Mouse (Mus musculus) intestine, embryonic 16.5 days (tissue): Measurements from ENCODE around the gene Ern1. TPM values are rescaled to one million over a fixed set of nuclear protein-coding genes. Genes with fewer than 3 reads are reported as not detected.

ENCODE experiments used
- ATAC-seq: fragments of 200-750 bp; cut with Nextera tagmentation; 2 replicates; pipeline ENCODE4 v1.8.0; 2017; ENCODE audit warnings: moderate TSS enrichment, moderate library complexity
- H3K27ac ChIP-seq: fragments of 300-500 bp; sonication (generic); 2 replicates; pipeline ENCODE4 v1.5.1; 2014; ENCODE audit warnings: mild to moderate bottlenecking, low read length
- H3K27me3 ChIP-seq: fragments of 300-500 bp; sonication (generic); replicated peaks from 2 replicates; pipeline ENCODE4 v1.6.1; 2014; ENCODE audit warnings: low read length, control low read depth, mixed read lengths; ENCODE audit not compliant: control insufficient read depth, insufficient read depth
- H3K36me3 ChIP-seq: fragments of 300-500 bp; sonication (generic); 2 replicates; pipeline ENCODE4 v1.6.1; 2014; ENCODE audit warnings: low read length, control low read depth; ENCODE audit not compliant: control insufficient read depth, insufficient read depth
- H3K4me1 ChIP-seq: fragments of 300-500 bp; sonication (generic); 2 replicates; pipeline ENCODE4 v1.6.1; 2014; ENCODE audit warnings: low read length, control low read depth, mixed read lengths; ENCODE audit not compliant: control insufficient read depth, insufficient read depth
- H3K4me2 ChIP-seq: fragments of 300-500 bp; sonication (generic); 2 replicates; pipeline ENCODE4 v1.6.1; 2014; ENCODE audit warnings: low read depth, low read length, control low read depth
- H3K4me3 ChIP-seq: fragments of 300-500 bp; sonication (generic); 2 replicates; pipeline ENCODE4 v1.5.1; 2014; ENCODE audit warnings: mild to moderate bottlenecking, low read length
- H3K9ac ChIP-seq: fragments of 300-500 bp; sonication (generic); 2 replicates; pipeline ENCODE4 v1.6.1; 2014; ENCODE audit warnings: low read depth, low read length
- H3K9me3 ChIP-seq: fragments of 300-500 bp; sonication (generic); 2 replicates; pipeline ENCODE4 v1.6.1; 2016; ENCODE audit warnings: low read length, control low read depth; ENCODE audit not compliant: control insufficient read depth
- WGBS: fragments of 180-500 bp; shearing (Covaris S2); extraction: QIAGEN DNeasy Blood & Tissue Kit; methylation state at CpG from one replicate; pipeline ENCODE4 v1.1.7; 2014; 5-methylcytosine and 5-hydroxymethylcytosine counted together
- polyA plus RNA-seq: library from polyadenylated mRNA; unstranded; fragments of >200 nt; fragmentation: Nextera tagmentation; extraction: Ambion mirVana; gene quantifications from 2 replicates; pipeline ENCODE4 v1.2.1, GENCODE M21; 2015

Ern1 gene
- polyA plus RNA-seq, 1 experiment from 2014 or later, result 4.1 TPM

- Histone ChIP-seq H3K9ac (no peak overlapping the region), H3K4me1 (peaks cover 7% of the 10 kb centered on the region; the same call in 1 of the 2 replicates)
- 52% methylated on average over 19 of the region's 19 CpGs for WGBS
Observed at GRCm38 (mm10) chr11:106355382-106356128, 132.1 kb downstream of the Ern1 start.

GRCm38 (mm10) chr11:106354181-106354580 lies 133.5 kb downstream of the Ern1 start:
- H3K36me3 ChIP-seq, result no peaks in the 10 kb centered on the region
- 41% methylated on average over 1 of the region's 1 CpGs for WGBS
- H3K27ac ChIP-seq, result no peak overlapping the region
- H3K4me3 ChIP-seq, result no peak overlapping the region
- H3K9me3 ChIP-seq, result no peaks in the 10 kb centered on the region
- no peak overlapping the region for H3K4me2 ChIP-seq
- H3K9ac ChIP-seq, result no peak overlapping the region
- peaks cover 7% of the 10 kb centered on the region; the same call in 1 of the 2 replicates for H3K4me1 ChIP-seq
- no peaks in the 10 kb centered on the region for H3K27me3 ChIP-seq
- ATAC-seq, result no peak

More at GRCm38 (mm10) chr11:106355382-106356128, 132.1 kb downstream of the Ern1 start:
- no peak overlapping the region for H3K27ac ChIP-seq
- no peak overlapping the region for H3K4me3 ChIP-seq
- no peaks in the 10 kb centered on the region for H3K9me3 ChIP-seq
- no peak for ATAC-seq
- H3K27me3 ChIP-seq, result no peaks in the 10 kb centered on the region
- H3K4me2 ChIP-seq, result no peak overlapping the region
- no peaks in the 10 kb centered on the region for H3K36me3 ChIP-seq

GRCm38 (mm10) chr11:106353188-106353587 lies 134.5 kb downstream of the Ern1 start, which contains the start of gene Scn4a:
Gene Scn4a (minus strand): TSS chr11:106353288.
- Histone ChIP-seq H3K9me3 (no peaks in the 10 kb centered on the region), H3K36me3 (no peaks in the 10 kb centered on the region), H3K4me3 (no peak within 1 kb of the TSS), H3K4me2 (no peak within 1 kb of the TSS), H3K9ac (no peak within 1 kb of the TSS), H3K27ac (no peak within 1 kb of the TSS), H3K4me1 (peaks cover 7% of the 10 kb centered on the region; the same call in 1 of the 2 replicates), H3K27me3 (no peaks in the 10 kb centered on the region)
- ATAC-seq, result no peak
- 84% methylated on average over 12 of the region's 12 CpGs for WGBS

- no peak overlapping the region for H3K27ac ChIP-seq
- 81% methylated on average over 4 of the region's 4 CpGs for WGBS
- no peak for ATAC-seq
Observed at GRCm38 (mm10) chr11:106351941-106352340, 135.7 kb downstream of the Ern1 start.

GRCm38 (mm10) chr11:106351253-106351652 lies 136.4 kb downstream of the Ern1 start:
- 52% methylated on average over 3 of the region's 3 CpGs for WGBS

More at GRCm38 (mm10) chr11:106351941-106352340, 135.7 kb downstream of the Ern1 start:
- Histone ChIP-seq H3K4me2 (no peak overlapping the region), H3K27me3 (no peaks in the 10 kb centered on the region), H3K4me1 (peaks cover 7% of the 10 kb centered on the region; the same call in 1 of the 2 replicates), H3K9me3 (no peaks in the 10 kb centered on the region), H3K36me3 (no peaks in the 10 kb centered on the region), H3K9ac (no peak overlapping the region), H3K4me3 (no peak overlapping the region)

GRCm38 (mm10) chr11:106350853-106351252 lies 136.8 kb downstream of the Ern1 start:
- Histone ChIP-seq H3K36me3 (no peaks in the 10 kb centered on the region), H3K9ac (no peak overlapping the region), H3K4me3 (no peak overlapping the region), H3K27ac (no peak overlapping the region), H3K4me2 (no peak overlapping the region), H3K9me3 (no peaks in the 10 kb centered on the region), H3K27me3 (no peaks in the 10 kb centered on the region), H3K4me1 (peaks cover 5% of the 10 kb centered on the region; the same call in 1 of the 2 replicates)
- ATAC-seq, result no peak
- WGBS, result 43% methylated on average over 5 of the region's 5 CpGs

More at GRCm38 (mm10) chr11:106351253-106351652, 136.4 kb downstream of the Ern1 start:
- Histone ChIP-seq H3K4me3 (no peak overlapping the region), H3K4me1 (peaks cover 7% of the 10 kb centered on the region; the same call in 1 of the 2 replicates), H3K36me3 (no peaks in the 10 kb centered on the region), H3K4me2 (no peak overlapping the region), H3K9ac (no peak overlapping the region), H3K9me3 (no peaks in the 10 kb centered on the region), H3K27ac (no peak overlapping the region), H3K27me3 (no peaks in the 10 kb centered on the region)
- no peak for ATAC-seq

GRCm38 (mm10) chr11:106349772-106350171 lies 137.9 kb downstream of the Ern1 start:
- Histone ChIP-seq H3K9ac (no peak overlapping the region), H3K27me3 (no peaks in the 10 kb centered on the region), H3K4me3 (no peak overlapping the region), H3K4me2 (no peak overlapping the region), H3K27ac (no peak overlapping the region), H3K9me3 (no peaks in the 10 kb centered on the region), H3K36me3 (no peaks in the 10 kb centered on the region), H3K4me1 (no peaks in the 10 kb centered on the region)
- WGBS, result 72% methylated on average over 6 of the region's 6 CpGs
- ATAC-seq, result no peak

- Histone ChIP-seq H3K4me3 (no peak overlapping the region), H3K27me3 (no peaks in the 10 kb centered on the region), H3K27ac (no peak overlapping the region), H3K4me1 (no peaks in the 10 kb centered on the region), H3K9me3 (no peaks in the 10 kb centered on the region), H3K4me2 (no peak overlapping the region), H3K9ac (no peak overlapping the region), H3K36me3 (no peaks in the 10 kb centered on the region)
- ATAC-seq, result no peak
- WGBS, result 32% methylated on average over 6 of the region's 6 CpGs
Observed at GRCm38 (mm10) chr11:106344910-106345309, 142.7 kb downstream of the Ern1 start.
